Mouse (Mus musculus) hindbrain, embryonic 11.5 days (tissue): Measurements from ENCODE around the gene Hnrnpul2. TPM values are rescaled to one million over a fixed set of nuclear protein-coding genes. Genes with fewer than 3 reads are reported as not detected.
"Not testable (repeated sequence)": the region's sequence is repeated elsewhere in the genome, so short reads cannot be mapped to it uniquely, and the experiment has no call there.

ENCODE experiments used
- ATAC-seq: fragments of 200-750 bp; cut with Nextera tagmentation; 2 replicates; pipeline ENCODE4 v1.8.0; 2017; ENCODE audit warnings: mild to moderate bottlenecking, moderate TSS enrichment, moderate library complexity; ENCODE audit not compliant: low FRiP score
- DNase-seq: peaks from one replicate; pipeline ENCODE4 v3.0.0-alpha.2; 2015; ENCODE audit warnings: low spot score
- H3K27ac ChIP-seq: fragments of 300-500 bp; sonication (generic); 2 replicates; pipeline ENCODE4 v1.5.1; 2014; ENCODE audit warnings: mild to moderate bottlenecking, low read depth, low read length
- H3K27me3 ChIP-seq: fragments of 300-500 bp; sonication (generic); 2 replicates; pipeline ENCODE4 v1.6.1; 2014; ENCODE audit warnings: mild to moderate bottlenecking, low read length, moderate library complexity, mixed read lengths; ENCODE audit not compliant: control insufficient read depth, insufficient read depth
- H3K36me3 ChIP-seq: fragments of 300-500 bp; sonication (generic); 2 replicates; pipeline ENCODE4 v1.6.1; 2014; ENCODE audit warnings: mild to moderate bottlenecking, low read length, moderate library complexity, mixed read lengths; ENCODE audit not compliant: control insufficient read depth, insufficient read depth
- H3K4me1 ChIP-seq: fragments of 300-500 bp; sonication (generic); replicated peaks from 2 replicates; pipeline ENCODE4 v1.6.1; 2014; ENCODE audit warnings: low read length, mixed read lengths; ENCODE audit not compliant: control insufficient read depth, insufficient read depth
- H3K4me2 ChIP-seq: fragments of 300-500 bp; sonication (generic); replicated peaks from 2 replicates; pipeline ENCODE4 v1.6.1; 2014; ENCODE audit warnings: mild to moderate bottlenecking, low read depth, low read length
- H3K4me3 ChIP-seq: fragments of 300-500 bp; sonication (generic); 2 replicates; pipeline ENCODE4 v1.5.1; 2014; ENCODE audit warnings: low read depth, low read length
- H3K9ac ChIP-seq: fragments of 300-500 bp; sonication (generic); 2 replicates; pipeline ENCODE4 v1.6.1; 2014; ENCODE audit warnings: low read depth, low read length
- H3K9me3 ChIP-seq: fragments of 300-500 bp; sonication (generic); 2 replicates; pipeline ENCODE4 v1.6.1; 2016; ENCODE audit warnings: low read length; ENCODE audit not compliant: control insufficient read depth
- WGBS: fragments of 180-500 bp; shearing (Covaris S2); extraction: QIAGEN DNeasy Blood & Tissue Kit; methylation state at CpG from one replicate; pipeline ENCODE4 v1.1.7; 2014; 5-methylcytosine and 5-hydroxymethylcytosine counted together
- polyA plus RNA-seq: library from polyadenylated mRNA; unstranded; fragments of >200 nt; fragmentation: Nextera tagmentation; extraction: Ambion mirVana; gene quantifications from 2 replicates; pipeline ENCODE4 v1.2.1, GENCODE M21; 2014

Gene Hnrnpul2
- polyA plus RNA-seq, 1 experiment from 2014 or later: 10.1 TPM

DNA sequence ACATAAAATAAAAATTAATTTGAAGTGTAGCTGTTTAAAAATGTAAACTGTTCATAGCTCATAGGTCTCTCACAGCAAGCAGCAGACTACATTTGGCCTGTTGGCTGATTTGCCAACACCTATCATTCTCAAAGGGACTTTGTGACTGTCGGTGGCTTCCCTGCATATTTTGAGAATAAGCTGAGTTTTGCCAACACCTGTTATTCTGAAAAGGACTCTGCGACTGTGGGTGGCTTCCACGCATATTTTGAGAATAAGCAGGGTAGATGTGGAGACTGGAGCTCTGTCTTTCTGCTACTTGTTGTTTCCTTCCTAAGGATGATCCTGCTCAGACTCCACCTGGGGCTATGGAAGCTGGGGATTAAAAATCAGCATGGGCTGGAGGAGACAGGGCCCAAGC is 33.3 kb downstream of the Hnrnpul2 start:
- Histone ChIP-seq H3K4me2 (no peak overlapping the region), H3K27ac (no peak overlapping the region), H3K4me1 (no peaks in the 10 kb centered on the region; the same call in 1 of the 2 replicates), H3K4me3 (no peak overlapping the region), H3K27me3 (no peaks in the 10 kb centered on the region), H3K36me3 (no peaks in the 10 kb centered on the region), H3K9ac (no peak overlapping the region), H3K9me3 (no peaks in the 10 kb centered on the region)
- WGBS: 82% methylated on average over 3 of the region's 3 CpGs
- no peak for DNase-seq
- no peak for ATAC-seq

DNA sequence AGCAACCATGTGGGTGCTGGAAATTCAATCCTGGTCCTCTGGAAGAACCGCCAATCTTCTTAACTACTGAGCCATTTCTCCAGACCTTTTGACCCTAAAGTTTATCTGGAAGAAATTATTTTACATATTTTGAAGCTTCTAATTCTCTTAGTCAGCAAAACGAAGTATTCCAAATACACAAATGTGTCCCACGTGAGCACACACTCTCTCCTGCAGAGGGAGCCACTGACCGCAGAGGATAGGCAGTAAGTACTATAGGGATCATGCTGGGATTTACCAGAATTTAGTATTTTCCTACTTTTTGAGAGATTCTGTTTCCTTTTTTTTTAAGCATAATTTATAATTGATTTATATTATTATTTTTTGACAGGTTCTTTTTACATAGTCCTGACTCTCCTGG is 37.9 kb downstream of the Hnrnpul2 start:
- Histone ChIP-seq H3K9ac (no peak overlapping the region), H3K27ac (no peak overlapping the region), H3K27me3 (no peaks in the 10 kb centered on the region), H3K4me3 (no peak overlapping the region), H3K36me3 (no peaks in the 10 kb centered on the region), H3K9me3 (no peaks in the 10 kb centered on the region), H3K4me2 (no peak overlapping the region), H3K4me1 (no peaks in the 10 kb centered on the region)
- ATAC-seq (no peak), DNase-seq (peak; percentile 56)
- WGBS: 43% methylated on average over 4 of the region's 4 CpGs

DNA sequence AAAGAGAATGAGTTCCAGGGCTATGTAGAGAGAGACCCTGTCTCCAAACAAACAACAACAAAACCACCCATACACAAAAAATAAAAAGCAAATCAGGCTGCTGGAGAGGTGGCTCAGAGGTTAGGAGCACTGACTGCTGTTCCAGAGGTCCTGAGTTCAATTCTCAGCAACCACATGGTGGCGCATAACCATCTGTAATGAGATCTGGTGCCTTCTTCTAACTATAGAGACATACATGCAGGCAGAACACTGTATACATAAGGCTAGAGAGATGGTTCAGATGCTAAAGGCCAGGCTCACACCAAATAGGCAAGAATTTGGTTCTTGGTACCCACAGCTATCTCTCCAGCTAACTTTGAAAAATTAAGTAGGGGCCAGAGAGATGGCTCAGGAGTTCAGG is 39.2 kb downstream of the Hnrnpul2 start:
- no peaks in the 10 kb centered on the region for H3K27me3 ChIP-seq
- no peaks in the 10 kb centered on the region for H3K36me3 ChIP-seq
- ATAC-seq (no peak), DNase-seq (peak; percentile 30)
- no peak overlapping the region for H3K4me3 ChIP-seq
- no peaks in the 10 kb centered on the region for H3K9me3 ChIP-seq
- H3K9ac ChIP-seq: no peak overlapping the region
- WGBS: 17% methylated on average over 1 of the region's 1 CpGs
- no peak overlapping the region for H3K4me2 ChIP-seq
- no peak overlapping the region for H3K27ac ChIP-seq
- H3K4me1 ChIP-seq: no peaks in the 10 kb centered on the region

DNA sequence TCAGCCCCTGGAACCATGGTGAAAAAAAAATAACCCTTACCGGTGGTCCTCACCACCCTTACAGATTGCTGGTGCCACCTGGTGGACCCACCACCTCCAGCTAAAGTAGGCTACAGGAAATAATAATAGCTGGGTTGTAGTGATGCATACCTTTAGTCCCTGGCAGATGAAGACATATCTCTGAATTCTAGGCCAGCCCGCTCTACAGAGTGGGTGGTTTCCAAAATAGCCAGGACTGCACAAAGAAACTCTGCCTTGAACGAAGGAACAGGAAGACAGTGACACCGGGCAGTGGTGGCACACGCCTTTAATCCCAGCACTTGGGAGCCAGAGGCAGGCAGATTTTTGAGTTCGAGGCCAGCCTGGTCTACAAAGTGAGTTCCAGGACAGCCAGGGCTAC is 44.5 kb downstream of the Hnrnpul2 start:
- no peak overlapping the region for H3K4me2 ChIP-seq
- H3K36me3 ChIP-seq: no peaks in the 10 kb centered on the region
- H3K4me3 ChIP-seq: no peak overlapping the region
- no peak for DNase-seq
- no peak overlapping the region for H3K9ac ChIP-seq
- no peaks in the 10 kb centered on the region for H3K4me1 ChIP-seq
- ATAC-seq: no peak
- H3K27me3 ChIP-seq: no peaks in the 10 kb centered on the region
- H3K27ac ChIP-seq: no peak overlapping the region
- no peaks in the 10 kb centered on the region for H3K9me3 ChIP-seq
- WGBS: 84% methylated on average over 6 of the region's 6 CpGs

DNA sequence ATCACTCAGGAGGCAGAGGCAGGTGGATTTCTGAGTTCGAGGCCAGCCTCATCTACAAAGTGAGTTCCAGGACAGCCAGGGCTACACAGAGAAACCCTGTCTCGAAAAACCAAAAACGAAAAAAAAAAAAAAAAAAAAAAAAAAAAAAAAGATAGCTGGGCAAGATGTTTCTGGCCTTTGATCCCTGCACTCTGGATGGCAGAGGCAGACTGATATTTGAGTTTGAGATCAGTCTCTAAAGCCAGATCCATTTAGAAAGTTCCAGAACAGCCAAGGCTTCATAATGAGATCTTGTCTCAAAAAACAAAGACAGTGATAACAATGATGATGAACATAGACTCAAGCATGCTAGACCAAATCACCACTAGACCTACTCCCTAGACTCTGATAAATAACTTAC is 50.6 kb downstream of the Hnrnpul2 start:
- H3K4me1 ChIP-seq, H3K27me3 ChIP-seq, ATAC-seq, DNase-seq, H3K27ac ChIP-seq, H3K4me2 ChIP-seq, H3K9ac ChIP-seq, H3K36me3 ChIP-seq, H3K9me3 ChIP-seq: not testable (repeated sequence)
- WGBS: 83% methylated on average over 3 of the region's 3 CpGs
- H3K4me3 ChIP-seq: peak overlapping the region; percentile 55; the same call in 1 of the 2 replicates

DNA sequence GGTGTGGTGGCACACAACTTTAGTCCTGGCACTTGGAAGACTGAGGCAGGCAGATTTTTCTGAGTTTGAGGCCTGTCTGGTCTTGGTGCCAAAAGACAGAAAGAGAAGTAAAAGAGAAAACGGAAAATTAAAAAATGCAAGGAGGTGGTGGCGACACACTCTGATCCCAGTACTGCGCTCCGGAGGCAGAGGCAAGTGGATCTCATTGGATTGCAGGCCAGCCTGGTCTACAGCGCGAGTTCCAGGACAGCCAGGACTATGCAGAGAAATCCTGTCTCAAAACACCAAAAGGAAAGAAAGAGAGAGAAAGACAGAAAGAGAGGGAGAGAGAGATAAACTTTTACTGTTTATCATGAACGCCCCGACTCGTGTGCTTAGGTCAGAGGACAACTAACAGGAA is 51.0 kb downstream of the Hnrnpul2 start:
- no peaks in the 10 kb centered on the region for H3K36me3 ChIP-seq
- peak overlapping the region; percentile 55 for H3K4me3 ChIP-seq
- H3K4me1 ChIP-seq: peaks cover 3% of the 10 kb centered on the region
- WGBS: 63% methylated on average over 9 of the region's 9 CpGs
- H3K9ac ChIP-seq: peak overlapping the region; percentile 35; the same call in 1 of the 2 replicates
- H3K4me2 ChIP-seq: peak overlapping the region; percentile 89; the same call in 1 of the 2 replicates
- ATAC-seq (peak; percentile 65), DNase-seq (no peak)
- H3K27ac ChIP-seq: no peak overlapping the region
- H3K27me3 ChIP-seq: no peaks in the 10 kb centered on the region
- H3K9me3 ChIP-seq: no peaks in the 10 kb centered on the region

DNA sequence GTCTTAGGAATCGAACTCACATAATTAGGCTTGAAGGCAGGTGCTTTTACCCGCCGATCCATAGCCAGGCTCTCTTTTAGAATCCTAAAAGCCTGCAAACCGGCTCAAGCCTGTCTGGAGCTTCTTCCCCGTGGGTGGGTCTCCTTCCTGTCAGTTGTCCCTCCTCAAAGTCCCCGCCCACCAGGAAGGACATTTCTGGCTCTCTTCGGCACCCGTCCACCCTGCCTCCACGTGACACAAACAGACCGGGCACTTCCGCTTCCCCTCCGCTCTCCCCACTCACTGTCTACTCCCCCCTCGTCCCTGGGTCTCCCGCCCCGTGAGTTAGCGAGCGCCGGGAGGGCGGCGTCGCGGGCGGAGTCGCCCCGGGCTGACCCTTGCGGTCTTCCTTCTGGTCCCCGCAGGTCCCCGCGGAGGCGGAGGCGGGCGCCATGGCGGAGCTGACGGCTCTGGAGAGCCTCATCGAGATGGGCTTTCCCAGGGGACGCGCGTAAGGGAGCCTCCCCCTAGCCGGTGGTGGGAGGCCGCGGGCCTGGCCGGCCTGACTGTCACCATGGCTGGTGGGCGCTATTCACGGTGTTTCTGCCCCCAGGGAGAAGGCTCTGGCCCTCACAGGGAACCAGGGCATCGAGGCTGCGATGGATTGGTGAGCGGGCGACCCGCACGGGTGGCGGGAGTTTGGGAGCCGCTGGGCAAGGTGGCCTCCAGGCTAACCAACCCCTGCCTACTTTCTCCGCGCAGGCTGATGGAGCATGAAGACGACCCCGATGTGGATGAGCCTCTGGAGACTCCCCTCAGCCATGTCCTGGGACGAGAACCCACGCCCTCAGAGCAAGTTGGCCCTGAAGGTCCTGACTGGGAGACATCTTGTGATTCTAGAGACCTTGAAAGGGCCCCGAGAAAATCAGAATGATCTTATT is 51.7 kb downstream of the Hnrnpul2 start, which contains the start of gene Ubxn1:
TSS of gene Ubxn1 (plus strand) at position 230 of the 920 bp plus-strand sequence.
- Histone ChIP-seq H3K4me3 (peak within 1 kb of the TSS; percentile 55), H3K4me1 (peaks cover 3% of the 10 kb centered on the region), H3K9me3 (no peaks in the 10 kb centered on the region), H3K36me3 (no peaks in the 10 kb centered on the region), H3K4me2 (peak within 1 kb of the TSS; percentile 89), H3K27me3 (no peaks in the 10 kb centered on the region), H3K27ac (peak within 1 kb of the TSS; percentile 24), H3K9ac (peak within 1 kb of the TSS; percentile 90)
- DNase-seq (peak; percentile 95), ATAC-seq (peak; percentile 99)
- 2% methylated on average over 59 of the region's 59 CpGs for WGBS

DNA sequence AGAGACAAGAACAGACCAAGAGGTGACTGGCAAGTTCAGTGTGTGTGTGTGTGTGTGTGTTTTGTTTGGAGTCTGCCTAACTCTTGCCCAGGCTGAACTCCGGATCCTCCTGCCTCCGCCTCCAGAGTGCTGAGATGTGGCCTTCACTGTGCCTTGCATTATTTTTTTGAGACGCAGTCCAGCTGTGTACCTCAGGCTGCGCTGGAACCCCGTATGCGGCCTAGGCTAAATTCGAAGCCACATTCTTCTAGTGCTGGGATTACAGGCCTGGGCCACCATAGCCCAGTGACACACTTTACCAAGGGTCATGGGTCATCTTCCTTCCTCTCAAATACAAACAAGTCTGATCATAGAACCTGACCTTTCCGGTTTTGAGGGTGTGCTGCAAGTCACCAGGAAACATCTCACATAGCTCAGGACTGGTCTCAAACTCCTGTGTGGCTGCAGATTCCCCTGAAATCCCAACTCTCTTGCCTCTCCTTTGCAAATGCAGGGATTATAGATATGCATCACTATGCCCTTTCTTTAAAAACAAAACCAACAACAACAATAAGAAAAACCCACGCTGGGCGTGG is 52.5 kb downstream of the Hnrnpul2 start:
- H3K4me1 ChIP-seq: peaks cover 3% of the 10 kb centered on the region
- peak overlapping the region; percentile 89 for H3K4me2 ChIP-seq
- DNase-seq: no peak
- H3K9ac ChIP-seq: peak overlapping the region; percentile 90
- H3K36me3 ChIP-seq: no peaks in the 10 kb centered on the region
- peak overlapping the region; percentile 55 for H3K4me3 ChIP-seq
- ATAC-seq: no peak
- WGBS: 77% methylated on average over 10 of the region's 10 CpGs
- H3K9me3 ChIP-seq: no peaks in the 10 kb centered on the region
- H3K27ac ChIP-seq: no peak overlapping the region
- no peaks in the 10 kb centered on the region for H3K27me3 ChIP-seq
